Mouse (Mus musculus): Measurements from ENCODE around the gene BC025446.

DNA sequence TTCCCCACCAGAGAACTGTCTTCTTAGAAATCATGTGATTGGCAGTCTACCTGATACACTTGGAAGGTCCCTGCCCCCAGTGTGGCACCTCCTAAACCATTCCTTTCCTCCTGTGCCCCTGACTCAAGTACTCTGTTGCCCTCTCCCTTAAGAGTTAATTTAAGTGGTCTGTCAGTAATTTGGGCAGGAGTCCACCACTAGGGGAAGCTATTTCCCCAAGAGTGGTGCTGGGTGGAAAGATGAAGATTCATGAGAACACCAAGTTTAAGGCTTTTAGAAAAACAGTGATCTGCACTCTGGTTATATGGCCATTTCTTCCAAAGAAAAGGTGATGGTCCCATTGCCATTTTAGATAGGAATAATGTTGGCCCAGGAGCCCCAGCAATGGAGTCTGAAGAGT, 49.7 kb downstream of the BC025446 start:
- no peak for TF ChIP-seq CTCF (IDR thresholded peaks at IDR 0.05; ENCODE audit: low read depth, low read length)
- no peak for TF ChIP-seq POLR2A (IDR thresholded peaks at IDR 0.05; ENCODE audit: borderline replicate concordance, low read depth, low read length)

Data from bone marrow macrophage, adult 2 months (primary cell).